ENCODE assay signal across 7 mouse cellular contexts in genomic region chr5:136243851-136244761, GRCm38 (mm10). TPM values are rescaled to one million over a fixed set of nuclear protein-coding genes. Genes with fewer than 3 reads are reported as not detected.
DNase-seq lines count a peak whose midpoint lies in the region; ATAC-seq and TF ChIP-seq lines count a peak whose summit lies in the region.

No protein-coding gene starts in this region.

- H3K27ac ChIP-seq in lung, embryonic 15.5 days, result peak overlapping the region; percentile 86
- H3K27ac ChIP-seq in embryonic fibroblast, embryonic 13.5 days (ENCODE audit: insufficient read depth, low read length), result no peak overlapping the region
- H3K27ac ChIP-seq in hindbrain, postnatal 0 days, result peak overlapping the region; percentile 82
- no peak overlapping the region for H3K27ac ChIP-seq in liver, embryonic 16.5 days (ENCODE audit: low read length)
- no peak overlapping the region; the same call in 1 of the 2 replicates for H3K27ac ChIP-seq in stomach, embryonic 14.5 days (ENCODE audit: low read length)

- no peaks in the 10 kb centered on the region for H3K27me3 ChIP-seq in lung, embryonic 15.5 days
- no peaks in the 10 kb centered on the region for H3K27me3 ChIP-seq in hindbrain, postnatal 0 days (ENCODE audit: insufficient read depth, low read length)
- peaks cover 12% of the 10 kb centered on the region for H3K27me3 ChIP-seq in liver, embryonic 16.5 days (ENCODE audit: control insufficient read depth, insufficient read depth, low read depth, low read length)
- no peaks in the 10 kb centered on the region for H3K27me3 ChIP-seq in stomach, embryonic 14.5 days (ENCODE audit: control insufficient read depth, insufficient read depth, low read length)

- no peak for TF ChIP-seq POLR2A in embryonic fibroblast, embryonic 13.5 days (IDR thresholded peaks at IDR 0.05; ENCODE audit: low read depth, low read length)

- H3K4me2 ChIP-seq in lung, embryonic 15.5 days, result peak overlapping the region; percentile 88
- peak overlapping the region; percentile 88 for H3K4me2 ChIP-seq in hindbrain, postnatal 0 days (ENCODE audit: low read depth, low read length)
- H3K4me2 ChIP-seq in liver, embryonic 16.5 days (ENCODE audit: low read depth, low read length), result peak overlapping the region; percentile 77
- H3K4me2 ChIP-seq in stomach, embryonic 14.5 days (replicated peaks; ENCODE audit: low read depth, low read length), result peak overlapping the region; percentile 95

- peak; percentile 32 for ATAC-seq in lung, embryonic 15.5 days (ENCODE audit: borderline replicate concordance, extremely low read depth, low FRiP score, low TSS enrichment)
- ATAC-seq in hindbrain, postnatal 0 days, result peak; percentile 35
- peak; percentile 37 for ATAC-seq in liver, embryonic 16.5 days (ENCODE audit: low read depth)
- peak; percentile 39; the same call in 1 of the 2 replicates for ATAC-seq in stomach, embryonic 14.5 days (ENCODE audit: insufficient number of reproducible peaks, insufficient read depth, low FRiP score, low read depth)

- no peaks in the 10 kb centered on the region for H3K36me3 ChIP-seq in lung, embryonic 15.5 days
- no peaks in the 10 kb centered on the region for H3K36me3 ChIP-seq in hindbrain, postnatal 0 days (ENCODE audit: insufficient read depth, low read length)
- H3K36me3 ChIP-seq in liver, embryonic 16.5 days (ENCODE audit: control insufficient read depth, insufficient read depth), result no peaks in the 10 kb centered on the region
- H3K36me3 ChIP-seq in stomach, embryonic 14.5 days (ENCODE audit: control insufficient read depth, insufficient read depth, low read length), result no peaks in the 10 kb centered on the region

- TF ChIP-seq CTCF in embryonic fibroblast, embryonic 13.5 days (IDR thresholded peaks at IDR 0.05; ENCODE audit: borderline replicate concordance, insufficient read depth, low read length), result no peak
- no peak for TF ChIP-seq CTCF in hindbrain, postnatal 0 days (IDR thresholded peaks at IDR 0.05; ENCODE audit: low read depth)

- no peak for DNase-seq in lung, postnatal 25 days (ENCODE audit: low spot score)
- DNase-seq in adrenal gland, postnatal 36 days, result peak; percentile 56 to 69
- peak; percentile 46 for DNase-seq in hindbrain, postnatal 0 days (ENCODE audit: low spot score)

- no peaks in the 10 kb centered on the region for H3K9me3 ChIP-seq in lung, embryonic 15.5 days
- no peaks in the 10 kb centered on the region for H3K9me3 ChIP-seq in hindbrain, postnatal 0 days (ENCODE audit: low read length)
- no peaks in the 10 kb centered on the region for H3K9me3 ChIP-seq in liver, embryonic 16.5 days (replicated peaks; ENCODE audit: control insufficient read depth, low read length)
- H3K9me3 ChIP-seq in stomach, embryonic 14.5 days (ENCODE audit: control insufficient read depth, low read depth, low read length), result no peaks in the 10 kb centered on the region

- peaks cover 19% of the 10 kb centered on the region for H3K4me1 ChIP-seq in lung, embryonic 15.5 days
- no peaks in the 10 kb centered on the region for H3K4me1 ChIP-seq in embryonic fibroblast, embryonic 13.5 days (ENCODE audit: control insufficient read depth, insufficient read depth, low read length)
- H3K4me1 ChIP-seq in hindbrain, postnatal 0 days (ENCODE audit: insufficient read depth, low read length), result no peaks in the 10 kb centered on the region; the same call in 1 of the 2 replicates
- peaks cover 6% of the 10 kb centered on the region for H3K4me1 ChIP-seq in liver, embryonic 16.5 days (ENCODE audit: control insufficient read depth, low read depth, low read length)
- H3K4me1 ChIP-seq in stomach, embryonic 14.5 days (ENCODE audit: control insufficient read depth, insufficient read depth, low read length), result peaks cover 6% of the 10 kb centered on the region; the same call in 1 of the 2 replicates

- H3K9ac ChIP-seq in lung, embryonic 15.5 days, result peak overlapping the region; percentile 68
- H3K9ac ChIP-seq in hindbrain, postnatal 0 days (replicated peaks; ENCODE audit: low read length), result peak overlapping the region; percentile 82
- peak overlapping the region; percentile 37 for H3K9ac ChIP-seq in liver, embryonic 16.5 days (ENCODE audit: low read depth, low read length)
- H3K9ac ChIP-seq in stomach, embryonic 14.5 days (replicated peaks; ENCODE audit: low read depth, low read length), result peak overlapping the region; percentile 53

- under 1% methylated on average over 65 of the region's 67 CpGs for WGBS in lung, embryonic 15.5 days
- WGBS in hindbrain, postnatal 0 days, result under 1% methylated on average over 58 of the region's 67 CpGs
- under 1% methylated on average over 66 of the region's 67 CpGs for WGBS in liver, embryonic 16.5 days (ENCODE audit: insufficient replicate concordance)
- under 1% methylated on average over 64 of the region's 67 CpGs for WGBS in stomach, embryonic 14.5 days

- H3K4me3 ChIP-seq in lung, embryonic 15.5 days, result peak overlapping the region; percentile 88
- H3K4me3 ChIP-seq in embryonic fibroblast, embryonic 13.5 days (ENCODE audit: insufficient read depth, low read length), result peak overlapping the region; percentile 61
- H3K4me3 ChIP-seq in hindbrain, postnatal 0 days (ENCODE audit: low read length), result peak overlapping the region; percentile 83
- H3K4me3 ChIP-seq in liver, embryonic 16.5 days (ENCODE audit: low read depth, low read length), result peak overlapping the region; percentile 69
- H3K4me3 ChIP-seq in stomach, embryonic 14.5 days (ENCODE audit: low read depth, low read length), result peak overlapping the region; percentile 67

RNA-seq across cellular contexts. Expression of gene Sh2b2, which starts 2.2 kb away (rescaled TPM):
- polyA plus RNA-seq in lung, embryonic 15.5 days (2015; fragmentation: Nextera tagmentation; extraction: Ambion mirVana), result 4.9 and 5.0 TPM in 2 replicates
- 10 to 100 TPM; 19.7 to 21.0 TPM for total RNA-seq in adrenal gland, postnatal 36 days (2021)
- 1.3 and 2.0 TPM in 2 replicates for polyA plus RNA-seq in embryonic fibroblast, embryonic 13.5 days (2011; ENCODE audit: insufficient read length, low read depth, missing spikeins)
- total RNA-seq in hindbrain, postnatal 0 days (2014; rRNA removed), result 41.7 and 49.6 TPM in 2 replicates
- polyA plus RNA-seq in hindbrain, postnatal 0 days (2015; fragmentation: Nextera tagmentation; extraction: Ambion mirVana), result 14.4 and 15.3 TPM in 2 replicates
- 1.9 and 2.1 TPM in 2 replicates for polyA plus RNA-seq in liver, embryonic 16.5 days (2015; fragmentation: Nextera tagmentation; extraction: Ambion mirVana)
- 3.0 and 3.3 TPM in 2 replicates for polyA plus RNA-seq in stomach, embryonic 14.5 days (2014; fragmentation: Nextera tagmentation; extraction: Ambion mirVana)

RNA-seq across cellular contexts. Expression of gene Prkrip1, which starts 45.3 kb away (rescaled TPM):
- 37.7 and 42.8 TPM in 2 replicates for polyA plus RNA-seq in lung, embryonic 15.5 days (2015; fragmentation: Nextera tagmentation; extraction: Ambion mirVana)
- 10 to 100 TPM; 36.2 to 46.0 TPM for total RNA-seq in adrenal gland, postnatal 36 days (2021)
- polyA plus RNA-seq in embryonic fibroblast, embryonic 13.5 days (2011; ENCODE audit: insufficient read length, low read depth, missing spikeins), result 39.4 TPM in 2 replicates
- total RNA-seq in hindbrain, postnatal 0 days (2014; rRNA removed), result 11.2 and 15.1 TPM in 2 replicates
- polyA plus RNA-seq in hindbrain, postnatal 0 days (2015; fragmentation: Nextera tagmentation; extraction: Ambion mirVana), result 58.7 and 59.0 TPM in 2 replicates
- 20.0 and 20.8 TPM in 2 replicates for polyA plus RNA-seq in liver, embryonic 16.5 days (2015; fragmentation: Nextera tagmentation; extraction: Ambion mirVana)
- polyA plus RNA-seq in stomach, embryonic 14.5 days (2014; fragmentation: Nextera tagmentation; extraction: Ambion mirVana), result 49.5 and 50.9 TPM in 2 replicates

Comparison
In these comparisons a context has a peak if more than half of its experiments do, and no peak if none do; other contexts are left out.
1. H3K27ac ChIP-seq: peak in lung, embryonic 15.5 days (single experiment) and hindbrain, postnatal 0 days (single experiment); none in embryonic fibroblast, embryonic 13.5 days (single experiment), liver, embryonic 16.5 days (single experiment) and stomach, embryonic 14.5 days (single experiment).
2. Peak in every context shown above with its lines, with median percentiles within 50 percentile points of each other: ATAC-seq, H3K4me2 ChIP-seq, H3K4me3 ChIP-seq and H3K9ac ChIP-seq.